Mouse (Mus musculus): ENCODE measurements at regions not wholly inside any gene's neighbourhood (a gene's known extent, or its start where the extent isn't known, plus 50 kb on each side); places are given as distances from the start of the nearest gene placed in this dataset.
A peak's percentile ranks its signal among the peaks of the same experiment; 100 is the strongest.

DNA sequence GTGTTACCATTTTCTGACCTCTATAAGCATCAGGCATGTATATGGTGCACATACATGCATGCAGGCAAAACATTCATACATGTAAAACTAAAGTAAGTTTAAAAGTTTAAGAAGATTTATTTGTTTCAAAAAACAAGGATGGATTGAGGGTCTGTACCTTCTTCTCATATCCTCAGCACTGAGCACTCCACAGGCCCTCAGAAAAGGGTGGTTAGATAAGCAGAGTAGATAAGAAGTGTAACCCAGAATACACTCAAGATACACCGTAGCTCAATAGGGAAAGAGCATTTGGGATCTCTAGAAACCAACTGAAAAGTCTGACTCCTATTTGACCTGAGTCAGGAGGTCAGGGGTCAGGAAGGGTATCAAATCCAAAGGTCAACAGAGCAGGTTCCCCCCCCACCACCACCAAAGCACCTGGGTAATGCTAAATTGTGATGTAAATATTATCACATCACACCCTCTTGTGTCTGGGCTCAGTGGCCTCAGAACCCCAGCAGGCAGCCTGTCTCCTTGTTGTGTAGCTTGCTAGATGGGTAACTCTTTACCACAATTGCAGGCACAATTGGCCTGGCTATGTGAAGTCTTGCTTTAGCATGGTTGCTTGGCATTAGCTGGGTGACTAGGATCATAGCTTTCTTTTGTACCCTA is 72.8 kb upstream of the Zfp366 start:
- Histone ChIP-seq H3K27me3 (ENCODE audit: control insufficient read depth, insufficient read depth, low read length, poor library complexity, severe bottlenecking) (no peaks in the 10 kb centered on the region), H3K36me3 (ENCODE audit: control insufficient read depth, insufficient read depth, low read length, poor library complexity, severe bottlenecking) (no peaks in the 10 kb centered on the region)
- no peak for DNase-seq (ENCODE audit: low read depth, low spot score)

DNA sequence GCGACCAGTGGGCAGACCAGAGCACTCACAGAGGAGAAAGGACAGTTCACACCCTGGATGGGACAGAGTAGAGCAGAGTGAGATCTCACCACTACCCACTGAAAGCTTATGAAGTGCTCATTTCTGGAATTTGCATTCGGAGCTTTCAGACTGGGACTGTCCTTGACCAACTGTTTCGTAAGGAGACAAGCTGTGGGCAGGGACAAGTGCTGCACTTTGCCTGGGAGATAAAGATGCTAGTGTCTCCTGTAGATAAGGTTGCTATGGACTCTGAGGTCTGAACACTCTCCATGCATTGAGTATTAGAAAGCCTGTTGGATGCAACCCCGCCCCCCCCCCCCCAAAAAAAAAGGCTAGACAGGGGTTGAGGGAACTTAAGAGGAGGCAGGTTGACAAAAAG is 76.6 kb upstream of the Zfp366 start:
- DNase-seq (ENCODE audit: low read depth, low spot score): no peak
- no peaks in the 10 kb centered on the region for H3K36me3 ChIP-seq (ENCODE audit: control insufficient read depth, insufficient read depth, low read length, poor library complexity, severe bottlenecking)
- H3K27me3 ChIP-seq (ENCODE audit: control insufficient read depth, insufficient read depth, low read length, poor library complexity, severe bottlenecking): no peaks in the 10 kb centered on the region

DNA sequence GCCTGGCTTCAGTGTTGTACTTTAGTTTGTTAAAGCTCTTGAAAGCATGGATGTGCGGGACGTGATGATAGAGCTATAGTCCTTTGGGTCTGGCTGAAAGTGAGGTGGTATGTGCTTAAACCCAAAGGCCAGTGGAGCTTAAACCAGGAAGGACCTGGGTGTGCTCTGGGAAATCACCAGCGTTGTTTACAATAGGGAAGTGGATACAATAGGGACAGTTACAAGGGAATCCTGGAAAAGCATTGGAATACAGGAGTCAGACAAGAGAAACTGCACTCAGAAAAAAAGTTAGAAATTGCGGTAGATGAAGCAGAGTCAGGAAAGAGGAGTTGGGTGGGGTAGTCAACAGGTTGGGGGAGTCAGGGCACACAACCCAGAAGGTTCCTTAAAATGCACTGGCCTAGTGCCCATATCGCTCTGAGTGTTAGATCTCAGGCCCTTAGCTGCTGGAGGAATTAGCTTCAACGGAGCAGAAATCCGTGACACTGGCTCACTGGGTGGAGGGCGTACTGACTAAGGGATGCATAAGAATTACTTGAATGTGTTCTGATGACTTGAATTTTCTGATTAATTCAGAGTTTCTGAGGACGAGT is 82.4 kb upstream of the Zfp366 start:
- H3K36me3 ChIP-seq (ENCODE audit: control insufficient read depth, insufficient read depth, low read length, poor library complexity, severe bottlenecking): no peaks in the 10 kb centered on the region
- no peaks in the 10 kb centered on the region for H3K27me3 ChIP-seq (ENCODE audit: control insufficient read depth, insufficient read depth, low read length, poor library complexity, severe bottlenecking)
- no peak for DNase-seq (ENCODE audit: low read depth, low spot score)

DNA sequence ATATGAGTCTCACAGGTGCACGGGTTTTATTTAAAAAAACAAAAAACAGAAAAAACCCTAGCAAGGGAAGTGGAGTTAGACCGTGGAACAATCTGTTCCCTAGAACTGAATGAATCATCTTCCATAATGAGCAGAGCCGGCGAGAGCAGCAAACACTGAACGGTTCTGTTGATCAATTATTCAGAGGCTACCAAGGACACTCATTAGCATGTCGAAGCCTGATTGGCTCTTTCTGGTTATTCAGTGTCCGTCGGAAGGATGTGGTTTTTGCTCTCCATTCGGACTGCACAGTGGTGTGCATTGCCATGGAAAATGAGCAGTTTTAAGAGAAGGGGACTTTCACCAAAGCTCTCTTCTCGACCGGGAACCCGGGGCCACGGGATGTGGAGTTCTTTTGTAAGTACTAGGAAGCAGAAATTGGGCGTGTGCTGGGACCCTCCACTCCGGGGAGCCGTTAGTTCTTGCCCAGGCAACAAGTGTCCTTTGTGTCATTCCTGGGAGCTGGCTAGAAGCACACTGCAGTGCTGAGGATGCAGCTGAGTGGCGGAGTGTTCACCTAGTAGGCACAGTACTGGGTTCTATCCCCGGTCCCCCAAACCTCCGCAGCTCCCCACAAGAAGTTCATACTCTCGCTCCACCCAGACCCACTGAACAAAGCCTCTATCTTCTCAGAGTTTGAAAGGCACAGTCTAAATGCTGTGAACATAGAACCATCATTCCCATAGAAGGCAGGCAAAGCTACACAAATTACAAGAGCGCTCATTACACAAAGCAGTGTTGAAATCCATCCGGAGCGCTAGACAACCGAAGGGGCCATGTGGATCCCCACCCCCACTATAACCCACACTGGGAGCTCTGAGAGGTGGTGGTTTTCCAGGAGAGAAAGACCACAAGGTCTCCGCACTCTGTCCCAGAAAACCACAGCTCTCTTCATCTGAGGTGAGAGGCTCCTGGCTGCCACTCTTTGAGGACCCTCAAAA is 83.9 kb upstream of the Zfp366 start:
- peak; percentile 7 for DNase-seq (ENCODE audit: low read depth, low spot score)
- Histone ChIP-seq H3K36me3 (ENCODE audit: control insufficient read depth, insufficient read depth, low read length, poor library complexity, severe bottlenecking) (no peaks in the 10 kb centered on the region), H3K27me3 (ENCODE audit: control insufficient read depth, insufficient read depth, low read length, poor library complexity, severe bottlenecking) (no peaks in the 10 kb centered on the region)

DNA sequence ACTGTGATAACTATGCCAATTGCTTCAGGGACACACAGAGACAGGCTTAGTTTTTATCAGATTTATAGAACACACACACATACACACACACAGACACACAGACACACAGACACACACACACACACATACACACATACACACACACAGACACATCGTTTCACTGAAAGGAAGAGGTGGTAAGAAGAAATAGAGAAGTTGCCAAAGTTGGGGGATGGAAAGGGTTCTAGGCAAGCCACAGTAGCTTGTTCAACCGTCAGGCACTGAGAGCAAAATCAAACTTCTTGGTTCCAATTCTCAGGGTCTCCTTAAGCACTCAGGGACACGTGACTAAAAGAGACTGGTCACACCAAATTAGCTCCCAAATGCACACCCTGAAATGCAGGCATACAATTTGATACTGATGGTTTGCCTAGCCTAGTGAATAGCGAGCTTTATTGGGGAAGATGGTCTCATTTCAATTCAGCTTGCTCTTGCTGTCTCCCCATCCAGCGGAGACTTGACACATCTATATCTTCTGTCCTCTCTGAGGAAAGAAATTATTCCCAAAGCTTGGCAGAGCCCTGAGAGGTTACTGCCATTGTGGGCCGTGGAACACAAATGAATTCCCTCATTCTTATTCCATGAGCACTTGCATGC is 84.7 kb upstream of the Zfp366 start:
- peak; percentile 33 for DNase-seq (ENCODE audit: low read depth, low spot score)
- Histone ChIP-seq H3K36me3 (ENCODE audit: control insufficient read depth, insufficient read depth, low read length, poor library complexity, severe bottlenecking) (no peaks in the 10 kb centered on the region), H3K27me3 (ENCODE audit: control insufficient read depth, insufficient read depth, low read length, poor library complexity, severe bottlenecking) (no peaks in the 10 kb centered on the region)

DNA sequence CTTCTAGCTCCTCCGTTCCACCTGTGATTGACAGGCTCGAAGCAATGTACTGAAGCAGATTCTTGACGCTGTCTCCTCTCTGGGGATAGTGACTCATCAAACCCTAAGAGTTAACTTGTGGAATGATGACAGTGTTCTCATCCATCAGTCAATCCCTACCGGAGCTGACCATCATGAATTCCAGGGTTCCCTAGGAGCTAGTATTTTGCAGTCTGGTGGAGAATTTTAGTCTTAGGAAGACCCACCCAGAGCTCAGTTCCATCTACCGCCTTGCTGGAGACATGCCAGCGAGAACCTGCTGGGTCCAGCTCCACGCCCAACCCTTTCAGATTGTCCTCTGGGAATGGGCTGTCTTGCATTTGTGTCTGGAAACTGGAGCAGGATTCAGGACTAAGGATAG is 85.4 kb upstream of the Zfp366 start:
- Histone ChIP-seq H3K36me3 (ENCODE audit: control insufficient read depth, insufficient read depth, low read length, poor library complexity, severe bottlenecking) (no peaks in the 10 kb centered on the region), H3K27me3 (ENCODE audit: control insufficient read depth, insufficient read depth, low read length, poor library complexity, severe bottlenecking) (no peaks in the 10 kb centered on the region)
- DNase-seq (ENCODE audit: low read depth, low spot score): no peak

DNA sequence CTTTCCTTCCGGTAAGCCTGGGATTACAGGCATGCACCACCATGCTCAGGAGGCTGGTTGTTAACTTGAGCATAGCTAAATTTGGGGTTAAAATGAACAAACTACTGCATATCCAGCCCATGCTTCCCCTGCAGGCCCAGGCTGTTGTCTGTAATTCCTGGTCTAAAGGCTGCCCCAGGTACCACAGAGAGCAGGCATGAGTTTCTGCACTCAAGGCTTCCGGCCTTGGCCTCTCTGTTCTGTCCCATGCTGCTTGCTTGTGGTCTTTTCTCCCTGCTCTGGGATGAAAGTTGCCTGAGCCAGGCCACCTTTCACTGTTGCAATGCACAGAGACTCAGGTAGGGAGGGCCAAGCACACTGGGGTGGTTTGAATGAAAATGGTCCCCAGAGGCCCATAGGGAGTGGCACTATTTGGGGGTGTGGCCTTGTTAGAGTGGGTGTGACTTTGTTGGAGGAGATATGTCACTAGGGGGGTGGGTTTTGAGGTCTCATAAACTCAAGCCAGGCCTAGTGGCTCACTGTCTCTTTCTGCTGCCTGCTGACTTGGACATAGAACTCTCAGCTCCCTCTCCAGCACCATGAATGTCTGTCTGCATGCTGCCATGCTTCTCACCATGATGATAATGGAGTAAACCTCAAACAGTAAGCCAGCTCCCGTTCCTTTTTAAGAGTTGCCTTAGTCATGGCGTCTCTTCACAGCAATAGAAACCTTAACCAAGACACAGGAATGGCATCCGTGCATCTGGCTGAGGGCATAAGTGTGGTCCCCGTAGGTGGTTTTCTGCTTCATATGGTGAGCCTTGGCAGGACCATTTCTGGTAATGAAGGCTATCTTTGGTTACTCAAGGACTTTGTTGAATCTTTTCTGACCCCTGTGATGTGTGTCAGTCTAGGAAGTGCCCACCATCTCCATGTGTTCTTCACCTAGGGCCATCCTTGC is 86.7 kb upstream of the Zfp366 start:
- Histone ChIP-seq H3K27me3 (ENCODE audit: control insufficient read depth, insufficient read depth, low read length, poor library complexity, severe bottlenecking) (no peaks in the 10 kb centered on the region), H3K36me3 (ENCODE audit: control insufficient read depth, insufficient read depth, low read length, poor library complexity, severe bottlenecking) (no peaks in the 10 kb centered on the region)
- no peak for DNase-seq (ENCODE audit: low read depth, low spot score)

DNA sequence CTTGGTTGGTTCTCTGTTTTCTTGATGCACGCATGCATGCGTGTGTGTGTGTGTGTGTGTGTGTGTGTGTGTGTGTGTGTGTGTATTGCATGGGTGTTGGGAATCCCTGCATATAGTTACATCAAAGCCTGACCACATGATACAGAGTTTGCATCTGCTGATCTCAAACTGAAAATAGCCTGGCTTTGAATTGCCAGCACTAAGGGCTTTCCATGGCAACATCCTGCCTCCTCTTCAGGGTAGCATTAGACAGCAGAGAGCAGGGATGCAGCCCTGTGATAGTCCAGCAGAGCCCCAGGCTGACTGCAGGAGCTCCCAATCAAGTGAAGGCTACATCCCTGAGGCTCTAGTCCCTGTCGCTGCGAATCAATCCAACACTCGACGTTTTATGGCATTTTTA is 87.8 kb upstream of the Zfp366 start:
- DNase-seq (ENCODE audit: low read depth, low spot score): no peak
- no peaks in the 10 kb centered on the region for H3K36me3 ChIP-seq (ENCODE audit: control insufficient read depth, insufficient read depth, low read length, poor library complexity, severe bottlenecking)
- H3K27me3 ChIP-seq (ENCODE audit: control insufficient read depth, insufficient read depth, low read length, poor library complexity, severe bottlenecking): no peaks in the 10 kb centered on the region

DNA sequence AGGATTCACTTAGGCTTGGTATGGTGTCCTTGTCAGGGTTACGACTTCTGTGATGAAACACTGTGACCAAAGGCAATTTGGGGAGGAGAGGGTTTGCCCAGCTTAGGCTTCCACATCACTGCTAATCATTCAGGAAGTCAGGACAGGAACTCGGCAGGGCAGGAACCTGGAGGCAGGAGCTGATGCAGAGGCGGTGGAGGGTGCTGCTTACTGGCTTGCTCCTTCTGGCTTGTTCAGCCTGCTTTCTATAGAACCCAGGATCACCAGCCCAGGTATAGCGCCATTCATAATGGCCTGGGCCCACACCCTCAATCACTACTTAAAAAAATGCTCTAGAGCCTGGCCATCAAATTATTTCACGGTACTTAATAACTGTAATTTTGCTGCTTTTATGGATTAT is 89.6 kb upstream of the Zfp366 start:
- no peak for DNase-seq (ENCODE audit: low read depth, low spot score)
- no peaks in the 10 kb centered on the region for H3K36me3 ChIP-seq (ENCODE audit: control insufficient read depth, insufficient read depth, low read length, poor library complexity, severe bottlenecking)
- H3K27me3 ChIP-seq (ENCODE audit: control insufficient read depth, insufficient read depth, low read length, poor library complexity, severe bottlenecking): no peaks in the 10 kb centered on the region

DNA sequence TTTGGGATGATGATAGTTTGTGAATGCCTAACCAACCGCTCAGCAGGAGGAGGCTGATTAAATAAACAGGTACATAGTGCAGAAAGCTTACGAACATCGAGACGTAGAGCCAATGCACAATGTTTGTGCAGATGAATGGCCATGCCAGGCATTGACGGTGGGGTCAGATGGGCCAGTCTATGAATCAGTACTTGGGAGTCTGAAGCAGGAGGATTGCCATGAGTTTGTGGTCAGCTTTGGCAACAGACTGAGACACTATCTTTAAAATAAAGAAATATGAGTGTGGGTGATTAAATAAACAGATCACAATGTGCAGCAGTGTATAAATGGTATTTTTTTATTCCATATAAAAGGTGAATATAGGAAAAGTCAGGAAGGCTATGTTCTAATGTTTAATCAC is 90.4 kb upstream of the Zfp366 start:
- Histone ChIP-seq H3K27me3 (ENCODE audit: control insufficient read depth, insufficient read depth, low read length, poor library complexity, severe bottlenecking) (no peaks in the 10 kb centered on the region), H3K36me3 (ENCODE audit: control insufficient read depth, insufficient read depth, low read length, poor library complexity, severe bottlenecking) (no peaks in the 10 kb centered on the region)
- DNase-seq (ENCODE audit: low read depth, low spot score): no peak

DNA sequence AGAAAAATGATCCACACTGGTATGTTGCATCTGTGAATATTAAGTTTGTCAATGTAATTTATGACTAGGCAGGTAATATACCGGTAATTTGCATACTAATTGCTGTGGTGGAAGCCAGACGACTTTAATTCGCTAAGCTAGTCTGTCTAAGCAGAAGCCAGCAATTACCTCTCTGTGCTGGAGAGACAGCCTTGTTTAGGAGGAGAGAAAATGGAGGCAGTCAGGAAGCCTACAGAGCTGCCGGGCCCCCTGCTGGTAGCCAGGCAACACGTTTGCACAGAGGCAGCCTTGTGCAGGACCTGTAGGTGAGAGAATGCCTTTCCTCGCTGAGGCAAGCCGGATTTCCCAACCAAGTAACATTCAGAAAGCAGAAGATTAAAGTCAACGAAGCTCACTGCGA is 91.4 kb upstream of the Zfp366 start:
- Histone ChIP-seq H3K36me3 (ENCODE audit: control insufficient read depth, insufficient read depth, low read length, poor library complexity, severe bottlenecking) (no peaks in the 10 kb centered on the region), H3K27me3 (ENCODE audit: control insufficient read depth, insufficient read depth, low read length, poor library complexity, severe bottlenecking) (no peaks in the 10 kb centered on the region)
- DNase-seq (ENCODE audit: low read depth, low spot score): peak; percentile 77

DNA sequence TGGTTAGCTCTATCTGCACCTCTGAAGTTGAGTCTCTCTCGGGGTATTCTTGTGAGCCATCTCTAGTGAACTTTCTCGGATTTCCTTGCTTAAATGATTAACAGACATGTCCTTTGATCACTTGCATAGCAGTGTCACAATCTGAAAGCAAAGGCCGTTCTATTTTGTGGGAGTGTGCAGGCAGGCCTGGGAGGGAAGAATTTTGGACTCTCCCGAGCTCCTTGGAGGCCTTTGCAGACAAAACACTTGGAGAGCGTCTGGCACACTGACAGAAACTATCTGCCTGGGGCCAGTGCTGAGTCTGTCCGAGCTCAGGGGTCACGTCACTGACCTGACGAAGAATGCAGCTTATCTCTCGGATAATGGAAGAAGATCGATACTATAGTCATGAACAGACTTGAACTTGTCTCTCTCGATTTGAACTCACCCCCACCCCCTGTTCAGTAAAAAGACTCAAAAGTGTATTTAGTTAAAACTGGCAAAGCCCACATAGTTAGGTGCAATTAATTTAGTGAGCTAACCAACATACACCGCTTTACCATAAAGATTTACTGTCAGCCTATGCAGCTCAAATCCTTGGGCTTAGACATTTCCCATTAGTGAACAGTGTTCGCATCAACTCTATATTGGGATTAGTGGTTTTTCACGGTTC is 92.2 kb upstream of the Zfp366 start:
- no peak for DNase-seq (ENCODE audit: low read depth, low spot score)
- Histone ChIP-seq H3K27me3 (ENCODE audit: control insufficient read depth, insufficient read depth, low read length, poor library complexity, severe bottlenecking) (no peaks in the 10 kb centered on the region; the same call in 1 of the 2 replicates), H3K36me3 (ENCODE audit: control insufficient read depth, insufficient read depth, low read length, poor library complexity, severe bottlenecking) (no peaks in the 10 kb centered on the region)

DNA sequence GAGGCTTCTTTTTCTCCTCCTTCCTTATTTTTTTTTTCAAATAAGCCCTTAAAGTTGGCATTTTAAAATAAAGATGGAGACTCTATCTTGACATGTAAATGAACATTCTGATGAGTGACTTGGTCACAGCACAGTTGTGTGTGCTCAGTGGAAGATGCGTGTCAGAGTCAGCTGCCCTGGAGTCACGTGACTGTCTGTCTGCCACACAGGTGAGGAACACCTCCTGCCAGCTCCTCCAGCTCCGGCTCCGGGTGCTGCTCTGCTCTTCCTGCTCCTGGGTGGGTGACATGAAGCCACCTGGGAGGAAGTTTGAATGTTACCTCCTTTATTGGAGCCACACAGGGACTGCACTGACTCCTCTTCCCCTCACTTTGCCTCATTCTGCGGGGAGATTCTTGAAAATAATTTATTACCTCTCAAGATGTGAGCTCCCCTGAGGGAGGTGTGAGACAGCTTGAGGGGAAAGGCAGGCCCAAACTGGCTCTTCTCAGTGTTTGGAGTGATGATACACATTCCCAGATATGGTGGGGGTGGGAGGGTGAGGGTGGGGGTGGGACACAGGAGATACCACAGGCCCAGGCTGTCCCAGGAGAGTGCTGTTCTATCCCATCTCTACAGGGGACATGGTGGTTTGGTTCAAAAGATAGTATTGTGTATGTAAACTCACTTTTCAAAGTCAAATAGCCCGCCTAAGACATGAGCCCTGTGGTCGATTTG is 92.9 kb upstream of the Zfp366 start:
- Histone ChIP-seq H3K27me3 (ENCODE audit: control insufficient read depth, insufficient read depth, low read length, poor library complexity, severe bottlenecking) (no peaks in the 10 kb centered on the region; the same call in 1 of the 2 replicates), H3K36me3 (ENCODE audit: control insufficient read depth, insufficient read depth, low read length, poor library complexity, severe bottlenecking) (no peaks in the 10 kb centered on the region)
- DNase-seq (ENCODE audit: low read depth, low spot score): no peak

Measured in splenic B cell, adult 2 months (primary cell).